Mouse (Mus musculus) ES-E14 (cell line): ENCODE measurements around the gene Ppp3ca. TPM values are rescaled to one million over a fixed set of nuclear protein-coding genes. Genes with fewer than 3 reads are reported as not detected.

Experiments used
- DNase-seq: peaks from one replicate; pipeline ENCODE4 v3.0.0-alpha.2; 2013; ENCODE audit warnings: low read depth, low spot score
- H3K27ac ChIP-seq: 2 replicates; pipeline ENCODE4 v1.5.1; 2012; ENCODE audit warnings: low read depth, mild to moderate bottlenecking, low read length, moderate library complexity, mixed read lengths; ENCODE audit not compliant: poor library complexity, insufficient read depth, severe bottlenecking
- H3K36me3 ChIP-seq: 2 replicates; pipeline ENCODE4 v1.6.1; 2012; ENCODE audit warnings: mild to moderate bottlenecking, low read length, moderate library complexity, mixed read lengths; ENCODE audit not compliant: control insufficient read depth, poor library complexity, insufficient read depth, severe bottlenecking
- H3K4me1 ChIP-seq, 2 experiments: fragments of 150-350 bp in 1 of 2; sonication (generic) in 1 of 2; 2 replicates each; pipeline ENCODE4 v1.6.1; 2012; ENCODE audit warnings: low read length in 2 of 2, mild to moderate bottlenecking in 1 of 2, mixed read lengths in 1 of 2; ENCODE audit not compliant: control insufficient read depth in 2 of 2, insufficient read depth in 2 of 2, poor library complexity in 1 of 2
- H3K4me3 ChIP-seq, 2 experiments: fragments of 150-350 bp in 1 of 2; sonication (generic) in 1 of 2; 2 replicates each; pipeline ENCODE4 v1.5.1; 2012; ENCODE audit warnings: low read length in 2 of 2, low read depth in 1 of 2, mild to moderate bottlenecking in 1 of 2, mixed read lengths in 1 of 2; ENCODE audit not compliant: insufficient read depth in 1 of 2, poor library complexity in 1 of 2, severe bottlenecking in 1 of 2
- H3K9ac ChIP-seq: 2 replicates; pipeline ENCODE4 v1.6.1; 2012; ENCODE audit warnings: low read depth, mild to moderate bottlenecking, low read length, mixed read lengths; ENCODE audit not compliant: poor library complexity, insufficient read depth, severe bottlenecking
- H3K9me3 ChIP-seq: fragments of 150-350 bp; sonication (generic); 2 replicates; pipeline ENCODE4 v1.6.1; 2012; ENCODE audit warnings: low read depth, mild to moderate bottlenecking, low read length; ENCODE audit not compliant: control insufficient read depth, insufficient read depth
- CHD2 ChIP-seq: IDR thresholded peaks from 2 replicates; pipeline ENCODE4 v1.6.1; 2014; ENCODE audit warnings: mild to moderate bottlenecking, low read depth, low read length, inconsistent platforms
- HCFC1 ChIP-seq: IDR thresholded peaks from 2 replicates; pipeline ENCODE4 v1.6.1; 2012; ENCODE audit warnings: low read length, inconsistent platforms, borderline replicate concordance; ENCODE audit not compliant: insufficient read depth
- MAFK ChIP-seq: IDR thresholded peaks from 2 replicates; pipeline ENCODE4 v1.6.1; 2014; ENCODE audit warnings: mild to moderate bottlenecking, low read depth, low read length, inconsistent platforms; ENCODE audit not compliant: insufficient read depth
- ZC3H11A ChIP-seq: IDR thresholded peaks from 2 replicates; pipeline ENCODE4 v1.6.1; 2012; ENCODE audit warnings: low read depth, mild to moderate bottlenecking, inconsistent platforms, low read length, borderline replicate concordance
- ZNF384 ChIP-seq: IDR thresholded peaks from 2 replicates; pipeline ENCODE4 v1.6.1; 2012; ENCODE audit warnings: low read depth, low read length, inconsistent platforms
- in situ Hi-C, 2 experiments: fragments of 600-800 bp; cut with MboI; formaldehyde crosslinking; loops; one replicate each; pipeline ENCODE4 v1.15.1; 2025; ENCODE audit warnings: low sequenced_read_pairs in 2 of 2, inconsistent platforms in 1 of 2; ENCODE audit not compliant: unreplicated experiment in 2 of 2
- total RNA-seq: library from RNA; depleted of rRNA; stranded (reverse); fragments of 300-350 nt; gene quantifications from 2 replicates; pipeline ENCODE4 v1.2.3, GENCODE M21; 2012

Ppp3ca gene
- total RNA-seq, 1 experiment: 25.6 TPM

- no peak overlapping the region for H3K9ac ChIP-seq
- H3K27ac ChIP-seq: no peak overlapping the region
- TF ChIP-seq ZNF384: no peak
- TF ChIP-seq MAFK: no peak
- TF ChIP-seq CHD2: no peak
- no peak for TF ChIP-seq ZC3H11A
- TF ChIP-seq HCFC1: no peak
- in situ Hi-C loops: no loop called here
- no peaks in the 10 kb centered on the region for H3K9me3 ChIP-seq
- no peak overlapping the region for H3K4me3 ChIP-seq
- peaks cover 2% of the 10 kb centered on the region; the same call in 1 of the 2 replicates for H3K36me3 ChIP-seq
- DNase-seq: no peak
- H3K4me1 ChIP-seq: no peaks in the 10 kb centered on the region
Observed at GRCm38 (mm10) chr3:136871772-136872532, 202.0 kb downstream of the Ppp3ca start.

DNA sequence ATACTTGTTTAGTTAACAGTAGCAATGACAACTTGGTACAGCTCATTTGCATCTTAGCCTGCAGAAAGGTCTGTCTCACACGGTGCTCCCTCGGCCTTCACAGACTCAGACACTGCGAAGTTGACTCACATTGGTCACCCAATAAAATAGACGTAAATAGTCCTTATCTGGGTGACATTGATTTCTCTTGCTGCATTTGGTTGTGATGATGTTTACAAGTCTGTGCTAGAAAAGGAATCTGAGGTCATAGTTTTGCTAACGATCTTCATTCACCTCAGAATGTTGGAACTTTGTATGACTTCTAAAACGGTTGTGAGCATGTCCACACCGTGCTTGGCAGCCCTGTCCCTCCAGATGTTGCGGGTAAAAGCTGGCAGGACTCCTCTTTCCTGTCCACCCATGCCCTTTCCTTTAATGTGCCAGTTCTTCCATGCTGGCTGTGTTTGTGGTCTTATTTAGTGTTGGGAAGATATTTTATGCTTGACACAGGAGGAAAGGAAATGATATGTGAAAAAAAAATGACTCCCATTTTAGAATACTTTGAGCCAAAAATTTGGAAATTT is 202.7 kb downstream of the Ppp3ca start:
- Histone ChIP-seq H3K9me3 (no peaks in the 10 kb centered on the region), H3K36me3 (peaks cover 2% of the 10 kb centered on the region; the same call in 1 of the 2 replicates), H3K27ac (no peak overlapping the region), H3K4me1 (no peaks in the 10 kb centered on the region), H3K4me3 (no peak overlapping the region), H3K9ac (no peak overlapping the region)
- no peak for DNase-seq
- TF ChIP-seq CHD2 (no peak), MAFK (no peak), HCFC1 (no peak), ZNF384 (no peak), ZC3H11A (no peak)
- in situ Hi-C loops: no loop called here

- H3K4me1 ChIP-seq: no peaks in the 10 kb centered on the region
- H3K36me3 ChIP-seq: peaks cover 2% of the 10 kb centered on the region; the same call in 1 of the 2 replicates
- H3K9ac ChIP-seq: no peak overlapping the region
- H3K27ac ChIP-seq: no peak overlapping the region
- in situ Hi-C loops: no loop called here
- no peak for TF ChIP-seq MAFK
- TF ChIP-seq HCFC1: no peak
- no peak for TF ChIP-seq ZNF384
- no peak for TF ChIP-seq ZC3H11A
- TF ChIP-seq CHD2: no peak
- H3K9me3 ChIP-seq: no peaks in the 10 kb centered on the region
- H3K4me3 ChIP-seq: no peak overlapping the region
- DNase-seq: no peak
Observed at GRCm38 (mm10) chr3:136873809-136874449, 204.0 kb downstream of the Ppp3ca start.

GRCm38 (mm10) chr3:136874566-136874965 is 204.6 kb downstream of the Ppp3ca start:
- H3K4me3 ChIP-seq: no peak overlapping the region
- H3K4me1 ChIP-seq: no peaks in the 10 kb centered on the region
- in situ Hi-C loops: no loop called here
- H3K36me3 ChIP-seq: peaks cover 2% of the 10 kb centered on the region; the same call in 1 of the 2 replicates
- no peak overlapping the region for H3K27ac ChIP-seq
- TF ChIP-seq MAFK (no peak), CHD2 (no peak), ZNF384 (no peak), ZC3H11A (no peak), HCFC1 (no peak)
- no peak overlapping the region for H3K9ac ChIP-seq
- no peaks in the 10 kb centered on the region for H3K9me3 ChIP-seq
- DNase-seq: no peak
